Mouse (Mus musculus) ES-Bruce4 (cell line): ENCODE results near the gene Ptdss2. TPM values are rescaled to one million over a fixed set of nuclear protein-coding genes. Genes with fewer than 3 reads are reported as not detected.

Experiments used
- H3K27ac ChIP-seq: 2 replicates; pipeline ENCODE4 v1.5.1; 2012; ENCODE audit warnings: low read length, inconsistent platforms; ENCODE audit not compliant: insufficient read depth
- H3K27me3 ChIP-seq: 2 replicates; pipeline ENCODE4 v1.6.1; 2012; ENCODE audit warnings: mild to moderate bottlenecking, low read length, inconsistent platforms; ENCODE audit not compliant: control insufficient read depth, poor library complexity, insufficient read depth, severe bottlenecking
- H3K36me3 ChIP-seq: 2 replicates; pipeline ENCODE4 v1.6.1; 2012; ENCODE audit warnings: inconsistent platforms, mild to moderate bottlenecking, low read length, moderate library complexity; ENCODE audit not compliant: control insufficient read depth, poor library complexity, insufficient read depth, severe bottlenecking
- H3K4me1 ChIP-seq: one replicate; pipeline ENCODE4 v1.8.1; 2011; ENCODE audit warnings: low read length; ENCODE audit not compliant: control insufficient read depth, insufficient read depth
- H3K4me3 ChIP-seq: 2 replicates; pipeline ENCODE4 v1.5.1; 2011; ENCODE audit warnings: low read depth, mild to moderate bottlenecking, low read length
- H3K9ac ChIP-seq: 2 replicates; pipeline ENCODE4 v1.6.1; 2012; ENCODE audit warnings: low read depth, mild to moderate bottlenecking, inconsistent platforms; ENCODE audit not compliant: poor library complexity, severe bottlenecking
- H3K9me3 ChIP-seq: replicated peaks from 2 replicates; pipeline ENCODE4 v1.6.1; 2012; ENCODE audit warnings: mild to moderate bottlenecking, low read length, inconsistent platforms; ENCODE audit not compliant: control insufficient read depth, poor library complexity, insufficient read depth, severe bottlenecking
- CTCF ChIP-seq: IDR thresholded peaks from one replicate; pipeline ENCODE4 v1.8.1; 2011; ENCODE audit warnings: low read depth, low read length
- EP300 ChIP-seq: IDR thresholded peaks from 2 replicates; pipeline ENCODE4 v1.6.1; 2011; ENCODE audit warnings: low read depth, low read length; ENCODE audit not compliant: insufficient read depth
- POLR2A ChIP-seq: IDR thresholded peaks from one replicate; pipeline ENCODE4 v1.8.1; 2011; ENCODE audit warnings: low read length; ENCODE audit not compliant: insufficient read depth
- polyA plus RNA-seq: library from polyadenylated mRNA; stranded (reverse); fragments of >200 nt; gene quantifications from 2 replicates; pipeline ENCODE4 v1.2.4, GENCODE M21; 2011; ENCODE audit warnings: low read depth; ENCODE audit not compliant: missing spikeins, insufficient read depth, insufficient read length

Ptdss2 gene
- polyA plus RNA-seq, 1 experiment, result 55.3 TPM

DNA sequence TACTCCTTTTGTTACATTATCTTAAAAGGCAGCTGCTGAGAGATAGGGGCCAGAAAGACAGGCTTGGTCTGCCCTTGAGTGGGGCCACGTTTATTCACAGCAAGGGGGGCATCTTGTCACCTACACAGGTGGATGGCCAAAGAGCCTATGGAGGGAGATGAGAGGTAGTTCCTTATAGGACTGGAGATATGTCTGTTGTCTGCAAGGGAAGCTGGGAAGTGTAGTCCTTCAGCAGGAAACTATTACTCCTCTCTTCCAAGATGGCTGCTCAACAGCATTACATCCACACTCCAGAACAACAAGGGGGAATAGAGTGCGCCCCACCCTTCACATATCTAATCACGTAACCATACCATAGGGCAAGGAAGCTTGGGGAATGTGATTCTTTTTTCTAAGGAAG is 2.7 kb upstream of the Ptdss2 start:
- TF ChIP-seq POLR2A (no peak), CTCF (no peak), EP300 (no peak)
- Histone ChIP-seq H3K4me1 (no peaks in the 10 kb centered on the region), H3K4me3 (no peak overlapping the region), H3K9ac (no peak overlapping the region), H3K9me3 (no peaks in the 10 kb centered on the region), H3K27ac (no peak overlapping the region), H3K27me3 (no peaks in the 10 kb centered on the region), H3K36me3 (no peaks in the 10 kb centered on the region)

GRCm38 (mm10) chr7:141120605-141121004 is 1.6 kb upstream of the Ptdss2 start:
- Histone ChIP-seq H3K36me3 (no peaks in the 10 kb centered on the region), H3K9ac (no peak overlapping the region), H3K27ac (peak overlapping the region; percentile 29; the same call in 1 of the 2 replicates), H3K27me3 (no peaks in the 10 kb centered on the region), H3K4me1 (no peaks in the 10 kb centered on the region), H3K4me3 (no peak overlapping the region), H3K9me3 (no peaks in the 10 kb centered on the region)
- TF ChIP-seq POLR2A (no peak), CTCF (no peak), EP300 (no peak)

DNA sequence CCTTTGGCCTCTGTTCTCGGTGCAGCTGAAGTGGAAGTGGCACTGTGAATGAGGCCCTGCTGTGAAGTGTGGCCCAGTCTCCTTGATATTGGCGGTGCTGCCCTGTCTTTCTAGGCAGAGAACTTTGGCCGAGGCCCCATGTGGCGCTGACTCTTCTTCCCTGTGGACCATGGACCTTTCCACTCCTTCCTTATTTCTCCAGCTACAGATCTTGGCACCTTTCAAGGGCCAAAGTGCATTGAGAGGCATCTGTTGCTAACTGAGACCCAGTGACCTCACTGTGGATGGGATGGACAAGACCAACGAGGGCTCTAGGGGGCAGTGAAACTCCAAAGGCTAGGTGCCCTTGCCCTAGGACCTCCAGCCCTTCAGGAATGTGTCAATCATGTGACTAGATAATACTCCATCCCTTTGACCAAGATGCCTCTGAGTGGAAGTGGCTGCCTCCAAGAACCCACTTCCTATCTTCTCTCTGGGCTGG is 1.1 kb upstream of the Ptdss2 start:
- no peak overlapping the region for H3K9ac ChIP-seq
- TF ChIP-seq POLR2A (no peak), EP300 (no peak), CTCF (peak; percentile 52)
- peak overlapping the region; percentile 29 for H3K27ac ChIP-seq
- no peaks in the 10 kb centered on the region for H3K4me1 ChIP-seq
- H3K27me3 ChIP-seq, result no peaks in the 10 kb centered on the region
- H3K9me3 ChIP-seq, result no peaks in the 10 kb centered on the region
- no peak overlapping the region for H3K4me3 ChIP-seq
- no peaks in the 10 kb centered on the region for H3K36me3 ChIP-seq

DNA sequence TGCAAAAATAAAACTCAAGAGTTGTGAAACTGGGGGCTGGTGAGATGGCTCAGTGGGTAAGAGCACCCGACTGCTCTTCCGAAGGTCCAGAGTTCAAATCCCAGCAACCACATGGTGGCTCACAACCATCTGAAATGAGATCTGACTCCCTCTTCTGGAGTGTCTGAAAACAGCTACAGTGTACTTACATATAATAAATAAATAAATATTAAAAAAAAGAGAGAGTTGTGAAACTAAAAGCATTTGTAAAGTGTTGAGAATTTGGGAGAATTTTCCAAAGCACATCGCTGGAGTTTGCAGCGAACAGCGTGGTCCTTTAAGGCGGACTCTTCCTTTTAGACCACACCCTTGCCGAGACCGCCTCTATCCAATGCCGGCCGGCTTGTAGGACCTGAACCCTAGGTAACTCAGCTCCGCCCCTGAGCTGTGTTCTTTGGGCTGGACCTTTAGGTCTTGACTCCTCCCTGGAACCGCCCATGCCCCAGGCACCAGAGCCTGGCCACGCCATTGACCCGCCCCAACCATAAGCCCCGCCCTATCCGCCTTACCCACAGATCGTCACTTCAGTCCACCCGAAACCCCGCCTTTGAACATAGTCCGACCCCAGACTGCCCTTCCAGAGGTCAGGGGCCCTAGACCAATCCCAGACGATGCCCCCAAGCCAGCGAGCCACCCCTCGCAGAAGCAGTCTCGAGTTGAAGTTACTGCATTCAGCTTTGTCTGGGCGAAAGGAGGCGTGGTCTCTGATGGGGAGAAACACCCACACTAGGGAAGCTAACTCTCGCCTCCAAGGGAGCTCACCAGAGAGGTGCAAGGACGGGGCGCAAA is 721 bp downstream of the Ptdss2 start:
- no peaks in the 10 kb centered on the region for H3K4me1 ChIP-seq
- TF ChIP-seq CTCF (no peak), EP300 (peak; percentile 49; the same call in 1 of the 2 replicates)
- H3K4me3 ChIP-seq, result peak overlapping the region; percentile 81
- no peaks in the 10 kb centered on the region for H3K36me3 ChIP-seq
- peak overlapping the region; percentile 88 for H3K27ac ChIP-seq
- no peaks in the 10 kb centered on the region for H3K27me3 ChIP-seq
- H3K9ac ChIP-seq, result peak overlapping the region; percentile 63
- no peaks in the 10 kb centered on the region for H3K9me3 ChIP-seq

DNA sequence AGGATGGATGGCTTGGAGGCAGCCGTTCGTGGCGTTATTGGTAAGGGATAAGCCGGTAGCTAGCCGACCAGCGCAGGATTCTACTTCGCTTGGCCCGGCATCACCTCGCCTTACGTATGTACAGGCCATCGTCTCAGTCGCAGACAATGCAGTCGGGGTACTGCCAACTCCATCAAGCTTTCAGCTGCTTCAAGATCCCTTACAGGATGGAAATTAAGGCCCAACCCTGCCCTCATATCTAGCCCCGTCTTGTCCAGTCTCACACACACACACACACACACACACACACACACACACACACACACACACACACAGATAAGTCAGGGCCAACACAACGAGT is 1.3 kb downstream of the Ptdss2 start:
- Histone ChIP-seq H3K9ac (peak overlapping the region; percentile 63), H3K27me3 (no peaks in the 10 kb centered on the region), H3K9me3 (no peaks in the 10 kb centered on the region), H3K4me3 (peak overlapping the region; percentile 81), H3K27ac (peak overlapping the region; percentile 88), H3K4me1 (no peaks in the 10 kb centered on the region), H3K36me3 (no peaks in the 10 kb centered on the region)
- TF ChIP-seq EP300, result no peak
- TF ChIP-seq POLR2A, result peak; percentile 82
- TF ChIP-seq CTCF, result no peak

GRCm38 (mm10) chr7:141131024-141131820 is 9.0 kb downstream of the Ptdss2 start:
- H3K9me3 ChIP-seq, result no peaks in the 10 kb centered on the region
- TF ChIP-seq POLR2A (peak; percentile 55), EP300 (peak; percentile 52; the same call in 1 of the 2 replicates), CTCF (no peak)
- H3K9ac ChIP-seq, result peak overlapping the region; percentile 89
- no peaks in the 10 kb centered on the region for H3K27me3 ChIP-seq
- peak overlapping the region; percentile 96 for H3K4me3 ChIP-seq
- H3K27ac ChIP-seq, result no peak overlapping the region
- peaks cover 12% of the 10 kb centered on the region; the same call in 1 of the 2 replicates for H3K36me3 ChIP-seq
- H3K4me1 ChIP-seq, result peaks cover 2% of the 10 kb centered on the region
